Mouse (Mus musculus) ovary, postnatal 36 days (tissue): Measurements from ENCODE around the gene Flnc.

Experiments used
- DNase-seq: peaks from one replicate; pipeline ENCODE4 v3.0.0; 2022; ENCODE audit warnings: low spot score, mixed read lengths

The Flnc gene

GRCm38 (mm10) chr6:29432156-29432555, 900 bp upstream of the Flnc start:
- no peak for DNase-seq

GRCm38 (mm10) chr6:29432676-29433037, 399 bp upstream of the Flnc start:
- DNase-seq: no peak

- DNase-seq: peak; percentile 33
These were observed 1.0 kb downstream of the Flnc start for GRCm38 (mm10) chr6:29433804-29434795.

GRCm38 (mm10) chr6:29434911-29435691, 2.0 kb downstream of the Flnc start:
- peak; percentile 46 for DNase-seq

GRCm38 (mm10) chr6:29435940-29436451, 2.9 kb downstream of the Flnc start:
- DNase-seq: no peak

- peak; percentile 40 for DNase-seq
These were observed 3.4 kb downstream of the Flnc start for GRCm38 (mm10) chr6:29436461-29436934.

- no peak for DNase-seq
These were observed 6.2 kb downstream of the Flnc start for GRCm38 (mm10) chr6:29439251-29439650.

GRCm38 (mm10) chr6:29439789-29440188, 6.7 kb downstream of the Flnc start:
- no peak for DNase-seq

- peak; percentile 30 for DNase-seq
These were observed 11.7 kb downstream of the Flnc start for GRCm38 (mm10) chr6:29444773-29445172.

GRCm38 (mm10) chr6:29445354-29445753, 12.3 kb downstream of the Flnc start:
- no peak for DNase-seq

- DNase-seq: no peak
These were observed 16.8 kb downstream of the Flnc start for GRCm38 (mm10) chr6:29449858-29450257.

GRCm38 (mm10) chr6:29450667-29451066, 17.6 kb downstream of the Flnc start:
- no peak for DNase-seq

GRCm38 (mm10) chr6:29461502-29461901, 28.4 kb downstream of the Flnc start:
- no peak for DNase-seq

- DNase-seq: no peak
These were observed 30.3 kb downstream of the Flnc start for GRCm38 (mm10) chr6:29463388-29463787.

- DNase-seq: peak; percentile 89
These were observed 34.7 kb downstream of the Flnc start, which contains the start of gene Atp6v1f for GRCm38 (mm10) chr6:29467583-29468354. Gene Atp6v1f (plus strand): TSS chr6:29467718.

GRCm38 (mm10) chr6:29468851-29469250, 35.8 kb downstream of the Flnc start:
- no peak for DNase-seq

GRCm38 (mm10) chr6:29471137-29471536, 38.1 kb downstream of the Flnc start, which contains the start of gene Atp6v1fnb:
Gene Atp6v1fnb (plus strand): TSS chr6:29471437.
- no peak for DNase-seq

GRCm38 (mm10) chr6:29473941-29474691, 41.1 kb downstream of the Flnc start:
- peak; percentile 78 for DNase-seq

- DNase-seq: no peak
These were observed 41.7 kb downstream of the Flnc start for GRCm38 (mm10) chr6:29474736-29475135.

- DNase-seq: no peak
These were observed 49.6 kb downstream of the Flnc start for GRCm38 (mm10) chr6:29482691-29483090.
